Mouse (Mus musculus) lung, adult 18-20 months (tissue): ENCODE results near the gene Serf2.
"Not testable (repeated sequence)": the region's sequence is repeated elsewhere in the genome, so short reads cannot be mapped to it uniquely, and the experiment has no call there.

Experiments
- DNase-seq, 2 experiments: peaks; one replicate each; pipeline ENCODE4 v3.0.0; 2022; ENCODE audit warnings: mixed read lengths in 2 of 2

Serf2 gene

DNA sequence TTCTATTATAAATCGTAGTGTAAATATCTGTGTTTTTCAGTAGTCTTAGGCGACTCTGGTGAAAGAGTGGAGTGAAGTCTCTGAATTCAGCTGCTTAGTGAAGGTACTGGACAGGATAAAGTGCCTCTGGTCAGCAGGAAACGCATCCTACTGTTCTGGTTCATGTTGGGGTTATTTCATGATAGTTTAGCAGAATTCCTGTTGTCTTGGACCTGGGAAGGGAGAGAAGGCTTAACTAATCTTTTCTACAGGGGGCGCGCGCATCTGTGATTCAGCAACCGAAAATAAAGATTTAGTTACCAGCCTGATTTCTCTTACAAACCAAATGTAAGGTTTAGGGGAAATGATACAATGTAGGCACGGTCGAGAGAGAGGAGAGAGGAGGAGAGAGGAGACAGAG, 859 bp upstream of the Serf2 start:
- peak; percentile 32 to 50 for DNase-seq

DNA sequence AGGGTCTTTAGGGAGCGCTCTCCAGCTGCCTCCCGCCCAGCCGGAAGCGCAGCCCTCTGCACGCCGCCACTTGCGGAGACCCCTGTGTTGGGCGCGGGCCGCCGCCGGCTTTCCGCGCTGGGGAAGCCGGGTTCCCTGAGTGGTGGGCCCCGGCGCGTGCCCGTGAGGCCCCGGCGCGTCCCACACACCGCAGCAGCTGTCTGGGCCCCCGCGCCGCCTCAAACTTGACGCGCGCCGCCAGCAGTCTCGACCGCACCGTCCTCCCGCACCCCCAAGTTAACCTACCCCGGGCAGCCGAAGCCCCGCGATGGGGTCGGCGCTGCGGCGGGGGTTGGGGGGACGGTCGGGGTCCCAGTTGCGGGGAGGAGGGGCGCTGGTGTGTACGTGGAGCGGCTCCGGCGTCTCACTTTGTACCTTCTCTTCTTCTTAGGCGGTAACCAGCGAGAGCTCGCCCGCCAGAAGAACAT, 583 bp downstream of the Serf2 start:
- peak in 1 of 2 experiments; percentile 36 for DNase-seq

DNA sequence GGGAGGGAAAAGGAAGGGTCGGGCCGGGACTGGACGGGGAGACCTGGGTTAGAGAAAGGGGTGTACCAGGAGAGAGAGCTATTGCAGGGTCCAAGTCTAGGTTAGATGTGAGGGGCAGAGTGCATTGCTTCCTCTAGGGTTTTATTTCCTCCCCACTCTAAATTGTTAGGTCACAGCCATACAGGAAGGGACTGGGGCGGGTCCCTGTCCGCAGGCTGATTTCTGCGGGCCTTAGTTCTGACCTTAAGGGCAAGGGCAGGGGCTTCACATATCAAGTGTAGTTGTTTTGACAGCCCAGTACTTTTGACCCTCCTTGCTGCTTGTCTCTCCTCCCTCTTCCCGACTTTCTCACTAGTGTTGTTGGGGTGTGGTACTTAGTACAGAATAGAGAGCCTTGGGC, 1.1 kb downstream of the Serf2 start:
- peak; percentile 30 to 39 for DNase-seq

DNA sequence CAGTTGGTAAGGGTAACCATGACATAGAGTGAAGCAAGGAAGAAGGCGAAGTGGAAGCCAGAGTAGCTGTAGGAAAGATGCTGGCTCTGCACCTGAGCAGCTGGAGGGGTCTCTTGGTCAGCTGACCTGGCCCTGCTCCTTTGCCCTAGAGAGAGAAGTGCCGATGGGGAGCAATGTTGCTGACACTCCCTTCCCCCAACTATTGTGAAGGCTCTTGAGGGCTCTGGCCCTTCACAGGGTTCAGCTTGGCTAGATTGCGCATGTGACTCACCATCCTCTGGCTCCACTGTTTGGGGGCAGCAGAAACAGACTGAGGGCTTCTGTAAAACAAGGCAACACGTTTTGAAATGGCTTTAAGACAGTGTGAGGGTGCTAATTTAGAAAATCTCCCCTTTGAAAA, 3.4 kb downstream of the Serf2 start:
- peak in 1 of 2 experiments; percentile 20 for DNase-seq

DNA sequence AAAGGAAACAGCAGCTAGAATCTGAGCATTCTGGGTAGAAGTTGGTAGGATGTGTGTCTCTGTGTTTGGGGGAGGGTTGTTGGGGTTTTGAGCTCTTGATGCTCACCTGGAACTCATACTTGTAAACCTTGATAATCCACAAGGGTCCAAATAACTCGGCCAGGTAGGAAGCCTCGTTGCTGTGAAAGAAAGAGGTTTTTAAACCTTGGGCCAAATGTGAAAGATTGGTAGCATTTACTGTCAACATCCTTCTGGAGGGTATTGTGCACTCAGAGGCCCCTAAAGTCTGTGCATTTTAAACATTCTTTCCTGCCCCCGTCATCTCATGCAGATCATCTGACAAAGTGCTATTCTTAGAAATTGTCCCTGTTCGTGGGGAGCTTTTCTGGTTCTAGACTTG, 4.0 kb downstream of the Serf2 start, which contains the start of gene Hypk:
TSS of gene Hypk (plus strand) at position 301 of the 400 bp plus-strand sequence.
- no peak for DNase-seq

DNA sequence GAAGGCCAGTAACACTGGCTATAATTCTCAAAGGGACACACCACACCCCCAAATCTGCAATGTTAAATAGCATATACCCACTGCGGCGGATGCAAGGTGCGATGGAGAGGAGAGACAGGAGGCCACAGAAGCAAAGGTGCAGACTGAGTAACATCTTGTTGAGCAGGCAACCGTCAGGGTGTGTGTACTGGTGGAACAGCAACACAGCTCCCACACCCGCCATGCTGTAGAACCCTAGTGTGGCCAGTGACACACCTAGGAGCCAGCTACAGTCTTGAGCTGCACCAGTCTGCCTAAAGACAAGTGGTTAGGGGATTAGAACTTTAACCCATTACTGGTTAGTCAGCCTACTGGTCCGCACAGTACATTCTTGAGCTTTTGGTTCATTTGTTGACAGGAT, 4.9 kb downstream of the Serf2 start:
- DNase-seq = no peak

DNA sequence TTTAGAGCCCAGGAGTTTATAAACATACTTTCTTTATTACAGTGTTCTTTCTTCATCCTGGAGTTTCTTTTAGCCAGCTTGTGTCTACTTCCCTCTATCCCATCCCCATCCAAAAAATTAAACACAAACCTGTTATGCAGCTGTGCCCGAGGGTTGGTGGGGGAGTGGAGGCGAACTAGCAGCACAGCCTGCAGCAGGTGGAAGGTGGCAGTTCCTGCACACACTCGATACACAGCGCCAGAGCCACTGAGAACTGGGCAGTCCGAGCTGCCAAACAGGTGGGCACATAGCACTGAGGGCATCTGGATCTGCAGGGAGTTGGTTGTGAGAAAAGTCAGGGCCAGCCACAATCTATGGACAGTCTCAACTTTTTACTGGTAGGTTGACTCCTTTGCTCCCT, 6.5 kb downstream of the Serf2 start:
- no peak for DNase-seq

DNA sequence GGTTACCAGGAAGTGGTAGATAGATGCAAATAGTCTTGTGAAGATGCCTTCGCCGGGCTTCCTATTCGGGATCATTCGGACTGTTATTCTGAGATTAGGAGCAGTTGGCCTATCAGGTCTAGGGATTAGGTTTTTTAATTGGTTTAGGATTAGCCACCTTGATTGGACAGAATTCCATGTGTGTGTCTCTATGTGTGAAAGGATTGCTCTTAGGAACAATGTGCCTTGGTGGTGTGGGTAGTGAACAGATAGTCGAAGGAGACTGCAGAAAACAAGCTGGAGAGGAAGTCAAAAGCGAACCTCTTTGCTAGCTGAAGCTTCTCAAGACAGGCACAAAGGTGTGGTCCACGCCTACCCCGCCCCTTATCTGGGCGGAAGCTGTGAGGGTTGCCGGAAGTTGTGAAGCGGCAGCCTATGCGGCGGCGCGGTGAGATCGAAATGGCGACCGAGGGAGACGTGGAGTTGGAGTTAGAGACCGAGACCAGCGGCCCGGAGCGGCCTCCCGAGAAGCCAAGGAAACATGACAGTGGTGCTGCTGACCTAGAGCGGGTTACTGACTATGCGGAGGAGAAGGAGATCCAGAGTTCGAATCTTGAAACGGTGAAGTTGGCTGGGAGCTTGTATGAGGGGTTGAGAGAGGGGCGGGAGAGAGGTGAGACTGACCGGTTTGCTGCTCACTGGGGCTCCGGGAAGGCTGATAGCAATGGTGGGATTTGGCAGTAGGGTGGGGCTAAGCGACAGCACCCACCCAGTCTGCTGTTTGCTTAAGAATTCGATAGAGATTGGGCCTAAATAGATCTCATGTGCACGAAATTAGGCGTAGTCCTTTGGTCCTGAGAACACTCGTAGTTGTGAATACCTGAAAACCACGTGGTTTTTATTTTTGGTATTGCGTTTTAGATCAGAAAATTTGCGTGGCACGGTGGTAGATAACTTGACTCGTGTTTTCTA, 8.0 kb downstream of the Serf2 start, which contains the start of gene Serinc4:
TSS of gene Serinc4 (minus strand) at position 90 of the 951 bp plus-strand sequence.
- DNase-seq = peak; percentile 87 to 91

DNA sequence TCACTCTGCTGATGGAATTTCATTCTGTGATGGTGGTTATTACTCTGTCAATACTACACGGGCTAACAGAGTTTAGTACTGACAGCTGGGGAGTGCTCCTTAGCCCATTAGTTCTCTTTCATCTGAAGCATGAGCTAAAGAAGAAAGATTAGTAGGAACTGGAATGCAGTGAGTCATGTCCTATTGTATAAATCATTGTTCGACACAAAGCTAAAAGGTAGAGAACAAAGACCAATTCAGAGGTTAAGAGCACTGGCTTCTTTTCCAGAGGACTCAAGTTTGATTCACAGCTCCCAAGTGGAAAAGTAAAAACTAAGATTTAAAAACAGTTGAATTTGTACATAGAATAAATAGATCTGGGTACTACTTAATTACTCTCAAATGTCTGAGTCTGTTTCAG, 11.1 kb downstream of the Serf2 start:
- DNase-seq = no peak

DNA sequence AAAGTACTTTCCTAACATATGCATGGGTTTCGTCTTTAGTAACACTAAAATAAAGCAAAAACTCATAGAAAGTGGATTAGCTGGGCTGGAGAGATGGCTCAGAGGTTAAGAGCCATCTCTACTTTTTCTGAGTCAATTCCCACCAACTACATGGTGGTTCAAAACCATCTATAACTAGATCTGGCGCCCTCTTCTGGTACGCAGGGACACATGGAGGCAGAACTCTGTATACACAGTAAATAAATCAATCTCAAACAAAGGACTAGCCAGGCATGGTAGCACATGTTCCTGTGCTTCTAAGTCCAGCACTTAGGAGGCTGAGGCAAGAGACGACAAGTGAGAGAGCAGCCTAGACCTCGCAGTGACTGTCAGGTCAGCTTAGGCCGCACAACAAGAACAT, 20.0 kb downstream of the Serf2 start:
- DNase-seq = not testable (repeated sequence)

DNA sequence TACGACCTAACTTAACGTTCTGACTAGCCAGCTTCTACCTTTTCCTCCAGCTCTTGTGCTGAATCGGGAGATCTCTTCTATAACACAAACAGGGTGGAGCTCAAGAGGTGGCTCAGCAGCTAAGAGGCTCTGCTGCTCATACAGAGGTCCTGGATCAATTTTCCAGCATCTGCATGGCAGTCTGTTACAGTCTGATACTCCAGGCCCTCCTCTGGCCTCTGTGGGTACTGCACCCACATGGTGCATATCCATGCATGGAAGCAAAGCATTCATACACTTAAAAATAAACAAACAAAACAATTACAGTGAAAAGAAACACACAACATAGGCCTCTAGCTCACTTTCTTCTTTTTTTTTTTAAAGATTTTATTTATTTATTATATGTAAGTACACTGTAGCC, 23.8 kb downstream of the Serf2 start:
- not testable (repeated sequence) for DNase-seq

DNA sequence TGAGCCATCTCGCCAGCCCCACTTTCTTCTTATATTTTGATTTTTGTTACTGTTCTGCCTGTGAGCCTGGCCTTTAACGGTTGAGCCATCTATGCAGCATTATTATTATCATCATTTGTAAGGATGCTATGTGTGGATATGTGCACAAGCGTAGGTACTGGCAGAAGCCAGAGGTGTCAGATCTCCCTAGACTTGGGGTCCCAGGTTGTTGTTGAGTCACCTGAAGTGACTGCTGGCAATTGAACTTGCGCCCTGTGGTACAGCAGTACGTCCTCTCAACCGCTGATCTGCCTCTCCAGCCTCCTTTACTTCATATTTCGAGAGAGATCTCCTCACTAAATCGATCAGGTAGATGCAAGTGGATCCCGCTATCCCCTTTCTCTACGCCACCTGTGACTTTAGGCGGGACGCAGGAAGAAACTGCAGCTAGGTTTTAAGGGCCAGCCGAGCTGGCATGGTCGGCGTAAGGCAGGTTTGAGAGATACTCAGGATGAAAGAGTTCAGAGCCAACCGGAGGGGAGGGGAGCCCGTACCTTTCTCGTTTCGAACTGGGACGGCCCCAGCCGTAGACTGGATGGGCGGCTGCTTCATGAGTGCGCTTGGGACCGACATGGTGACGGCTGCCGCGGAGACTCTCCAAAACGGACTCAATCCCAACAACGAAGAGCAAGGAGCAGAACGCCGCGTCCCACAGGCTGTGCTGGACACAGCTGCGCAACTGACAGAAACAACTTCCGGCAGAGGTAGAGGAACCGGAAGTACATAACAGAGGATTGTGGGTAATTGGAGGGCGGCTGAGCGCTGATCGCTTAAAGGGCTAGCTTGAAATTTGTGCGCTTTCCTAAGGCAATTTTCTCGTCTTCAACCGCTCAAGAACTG, 24.5 kb downstream of the Serf2 start, which contains the start of gene Mfap1b:
TSS of gene Mfap1b (minus strand) at position 767 of the 879 bp plus-strand sequence.
- peak; percentile 83 to 88 for DNase-seq

DNA sequence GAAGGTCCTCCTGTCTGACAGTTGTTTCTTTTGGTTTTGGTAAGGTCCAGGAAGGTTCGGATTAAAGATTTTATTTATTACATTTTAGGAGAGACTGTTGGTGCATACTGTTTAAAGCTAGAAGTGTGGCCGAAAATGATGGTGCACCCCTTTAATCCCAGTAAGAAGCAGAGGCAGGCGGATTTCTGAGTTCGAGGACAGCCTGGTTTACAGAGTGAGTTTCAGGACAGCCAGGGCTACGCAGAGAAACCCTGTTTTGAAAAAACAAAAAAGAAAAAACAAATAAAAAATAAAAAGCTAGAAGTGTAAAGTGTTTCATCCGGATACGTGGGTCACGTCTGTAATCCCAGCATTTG, 25.2 kb downstream of the Serf2 start:
- DNase-seq = no peak

DNA sequence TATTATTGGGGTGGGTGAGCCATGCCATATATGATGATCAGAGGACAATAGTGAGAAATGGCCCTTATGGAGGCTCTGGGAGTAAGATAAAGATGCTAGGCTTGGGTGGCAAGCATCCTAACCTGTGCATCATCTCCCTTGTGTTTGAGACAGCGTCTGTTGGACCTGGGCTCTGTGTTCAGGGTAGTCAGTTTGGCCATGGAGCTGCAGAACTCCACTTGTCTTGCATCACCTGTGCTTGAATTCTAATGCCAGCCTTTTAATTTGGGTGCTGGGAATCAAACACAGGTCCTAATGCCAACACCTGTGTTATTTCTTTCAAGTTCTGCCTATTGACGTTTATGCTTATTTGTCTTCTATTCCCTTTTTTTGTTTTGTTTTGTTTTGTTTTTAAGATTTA, 26.3 kb downstream of the Serf2 start:
- not testable (repeated sequence) for DNase-seq

DNA sequence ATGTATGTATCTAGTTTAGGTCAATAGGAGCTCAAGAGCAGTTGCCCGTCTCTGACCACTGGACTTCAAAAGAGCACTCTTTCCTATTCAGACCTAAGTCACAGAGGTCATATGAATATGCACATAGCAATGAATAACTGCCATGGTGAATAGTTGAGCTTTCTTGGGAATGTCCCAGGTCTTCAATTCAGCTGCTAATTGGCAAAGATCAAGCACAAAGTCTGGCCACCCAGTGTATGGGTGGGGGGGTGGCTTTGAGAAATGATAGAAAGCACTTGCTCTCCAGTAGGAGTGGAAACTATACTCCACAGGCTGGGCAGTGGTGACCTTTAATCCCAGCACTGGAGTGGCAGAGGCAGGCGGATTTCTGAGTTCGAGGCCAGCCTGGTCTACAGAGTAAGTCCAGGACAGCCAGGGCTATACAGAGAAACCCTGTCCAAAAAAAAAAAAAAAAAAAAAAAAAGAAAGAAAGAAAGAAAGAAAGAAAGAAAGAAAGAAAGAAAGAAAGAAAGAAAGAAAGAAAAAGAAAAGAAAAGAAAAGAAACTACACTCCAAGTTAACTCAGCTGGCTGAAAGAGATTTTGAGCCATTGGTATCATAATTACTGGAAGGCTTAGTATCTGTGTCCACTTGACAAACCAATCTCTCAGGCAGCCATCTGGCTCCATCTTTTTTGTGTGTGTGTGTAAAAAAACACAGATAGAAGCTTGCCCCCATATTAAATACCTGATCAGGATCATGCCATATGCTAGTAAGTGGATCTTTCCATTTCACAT, 28.7 kb downstream of the Serf2 start:
- DNase-seq = no peak

DNA sequence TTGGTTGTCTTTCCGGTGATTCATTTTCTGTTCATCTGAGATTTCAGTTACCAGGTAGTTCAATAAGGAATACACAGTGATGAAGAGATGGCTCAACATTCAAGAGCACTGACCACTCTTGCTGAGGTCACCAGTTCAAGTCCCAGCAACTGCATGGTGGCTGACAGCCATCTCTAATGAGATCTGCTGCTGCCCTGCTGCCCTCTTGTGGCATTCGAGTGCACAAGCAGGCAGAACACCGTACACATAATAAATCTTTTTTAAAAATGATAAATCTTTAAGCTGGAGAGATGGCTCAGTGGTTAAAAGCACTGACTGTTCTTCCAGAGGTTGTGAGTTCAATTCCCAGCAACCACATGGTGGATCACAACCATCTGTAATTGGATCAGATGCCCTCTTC, 31.5 kb downstream of the Serf2 start:
- peak; percentile 6 to 39 for DNase-seq

DNA sequence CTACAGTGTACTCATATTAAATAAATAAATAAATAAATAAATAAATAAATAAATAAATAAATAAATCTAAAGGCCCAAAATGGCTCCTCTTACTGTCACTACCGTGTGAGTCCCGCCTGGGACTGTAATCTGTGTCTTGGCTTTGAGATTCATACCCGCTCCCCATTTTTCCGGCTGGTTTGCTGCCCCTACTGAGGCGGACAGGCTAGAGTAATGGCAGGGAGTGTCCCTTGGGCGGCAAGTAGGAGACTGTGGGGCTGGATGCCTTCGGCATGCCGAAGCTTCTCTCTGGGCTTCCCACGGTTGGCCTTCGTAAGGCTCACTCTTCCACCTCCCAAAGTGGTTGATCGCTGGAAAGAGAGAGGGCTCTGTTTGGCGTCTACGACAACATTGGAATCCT, 31.9 kb downstream of the Serf2 start:
- not testable (repeated sequence) for DNase-seq

DNA sequence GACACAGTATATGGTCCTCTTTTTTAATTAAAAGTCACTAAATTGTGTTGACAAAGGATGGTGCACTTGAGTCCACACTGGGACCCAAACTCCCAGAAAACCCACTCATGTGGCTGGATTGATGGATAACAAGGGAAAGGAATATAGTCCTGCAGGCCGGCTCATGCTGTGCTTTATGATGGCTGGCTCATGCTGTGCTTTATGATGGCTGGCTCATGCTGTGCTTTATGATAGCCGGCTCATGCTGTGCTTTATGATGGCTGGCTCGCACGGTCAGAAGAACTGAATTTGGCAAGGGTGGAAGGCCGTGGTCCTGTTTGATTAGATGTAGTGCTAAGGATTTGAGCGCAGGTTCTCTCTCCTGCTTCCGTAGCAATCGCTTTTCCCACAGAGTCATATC, 34.6 kb downstream of the Serf2 start:
- DNase-seq = no peak

DNA sequence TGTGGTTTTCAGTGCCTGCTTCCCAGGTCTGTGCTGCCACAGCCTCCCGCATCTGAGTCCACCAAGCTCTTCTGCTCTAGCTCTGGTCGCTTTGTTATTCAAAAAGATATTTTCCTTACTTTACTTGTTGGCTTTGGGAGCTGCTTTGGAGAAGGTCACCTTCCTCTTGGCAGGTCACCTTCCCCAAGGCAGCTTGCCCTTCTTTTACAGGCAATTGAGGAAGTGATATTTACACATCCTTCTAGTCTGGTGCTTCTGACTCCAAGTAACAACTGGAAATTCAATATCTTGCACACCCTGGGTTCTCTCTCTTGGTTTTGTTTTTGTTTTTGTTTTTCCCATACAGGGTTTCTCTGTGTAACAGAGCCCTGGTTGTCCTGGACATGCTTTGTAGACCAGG, 35.4 kb downstream of the Serf2 start:
- DNase-seq = not testable (repeated sequence)

DNA sequence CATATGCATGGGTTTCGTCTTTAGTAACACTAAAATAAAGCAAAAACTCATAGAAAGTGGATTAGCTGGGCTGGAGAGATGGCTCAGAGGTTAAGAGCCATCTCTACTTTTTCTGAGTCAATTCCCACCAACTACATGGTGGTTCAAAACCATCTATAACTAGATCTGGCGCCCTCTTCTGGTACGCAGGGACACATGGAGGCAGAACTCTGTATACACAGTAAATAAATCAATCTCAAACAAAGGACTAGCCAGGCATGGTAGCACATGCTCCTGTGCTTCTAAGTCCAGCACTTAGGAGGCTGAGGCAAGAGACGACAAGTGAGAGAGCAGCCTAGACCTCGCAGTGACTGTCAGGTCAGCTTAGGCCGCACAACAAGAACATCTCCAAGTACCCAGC, 52.6 kb downstream of the Serf2 start:
- DNase-seq = not testable (repeated sequence)

DNA sequence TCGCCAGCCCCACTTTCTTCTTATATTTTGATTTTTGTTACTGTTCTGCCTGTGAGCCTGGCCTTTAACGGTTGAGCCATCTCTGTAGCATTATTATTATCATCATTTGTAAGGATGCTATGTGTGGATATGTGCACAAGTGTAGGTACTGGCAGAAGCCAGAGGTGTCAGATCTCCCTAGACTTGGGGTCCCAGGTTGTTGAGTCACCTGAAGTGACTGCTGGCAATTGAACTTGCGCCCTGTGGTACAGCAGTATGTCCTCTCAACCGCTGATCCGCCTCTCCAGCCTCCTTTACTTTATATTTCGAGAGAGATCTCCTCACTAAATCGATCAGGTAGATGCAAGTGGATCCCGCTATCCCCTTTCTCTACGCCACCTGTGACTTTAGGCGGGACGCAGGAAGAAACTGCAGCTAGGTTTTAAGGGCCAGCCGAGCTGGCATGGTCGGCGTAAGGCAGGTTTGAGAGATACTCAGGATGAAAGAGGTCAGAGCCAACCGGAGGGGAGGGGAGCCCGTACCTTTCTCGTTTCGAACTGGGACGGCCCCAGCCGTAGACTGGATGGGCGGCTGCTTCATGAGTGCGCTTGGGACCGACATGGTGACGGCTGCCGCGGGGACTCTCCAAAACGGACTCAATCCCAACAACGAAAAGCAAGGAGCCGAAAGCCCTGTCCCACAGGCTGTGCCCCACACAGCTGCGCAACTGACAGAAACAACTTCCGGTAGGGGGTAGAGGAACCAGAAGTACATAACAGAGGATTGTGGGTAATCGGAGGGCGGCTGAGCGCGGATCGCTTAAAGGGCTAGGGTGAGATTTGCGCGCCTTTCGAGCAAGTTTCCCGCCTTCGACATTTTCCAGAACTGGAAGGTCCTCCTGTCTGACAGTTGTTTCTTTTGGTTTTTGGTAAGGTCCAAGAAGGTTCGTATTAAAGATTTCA, 57.2 kb downstream of the Serf2 start, which contains the start of the genes Mfap1a and Wdr76:
TSS of gene Mfap1a (minus strand) at position 724 of the 941 bp plus-strand sequence.
TSS of gene Wdr76 (plus strand) at position 782 of the 941 bp plus-strand sequence.
- peak; percentile 87 to 91 for DNase-seq
